Mouse (Mus musculus) spleen, postnatal 14 days (tissue): ENCODE results near the gene Tmem88b.
"Not testable (repeated sequence)": the region's sequence is repeated elsewhere in the genome, so short reads cannot be mapped to it uniquely, and the experiment has no call there.

Experiments
- DNase-seq, 2 experiments: peaks; one replicate each; pipeline ENCODE4 v3.0.0; 2021 to 2022; ENCODE audit warnings: low spot score in 2 of 2

The Tmem88b gene

GRCm38 (mm10) chr4:155788833-155789232 is 3.2 kb upstream of the Tmem88b start:
- DNase-seq: not testable (repeated sequence)

- peak in 1 of 2 experiments; percentile 47 for DNase-seq
These were observed 2.6 kb upstream of the Tmem88b start for GRCm38 (mm10) chr4:155788300-155788699.

- no peak for DNase-seq
These were observed 428 bp downstream of the Tmem88b start for GRCm38 (mm10) chr4:155785246-155785645.

GRCm38 (mm10) chr4:155784081-155784701 is 1.5 kb downstream of the Tmem88b start:
- peak; percentile 55 to 72 for DNase-seq

- no peak for DNase-seq
These were observed 2.1 kb downstream of the Tmem88b start for GRCm38 (mm10) chr4:155783486-155784080.

GRCm38 (mm10) chr4:155780895-155781294 is 4.8 kb downstream of the Tmem88b start:
- no peak for DNase-seq

GRCm38 (mm10) chr4:155779498-155779897 is 6.2 kb downstream of the Tmem88b start:
- DNase-seq: no peak

- no peak for DNase-seq
These were observed 7.9 kb downstream of the Tmem88b start for GRCm38 (mm10) chr4:155777816-155778215.

GRCm38 (mm10) chr4:155776704-155777335 is 8.9 kb downstream of the Tmem88b start:
- DNase-seq: no peak

GRCm38 (mm10) chr4:155775855-155776254 is 9.8 kb downstream of the Tmem88b start:
- no peak for DNase-seq

GRCm38 (mm10) chr4:155774971-155775740 is 10.5 kb downstream of the Tmem88b start:
- no peak for DNase-seq

GRCm38 (mm10) chr4:155774280-155774754 is 11.4 kb downstream of the Tmem88b start, which contains the start of gene Vwa1:
Vwa1 (minus strand) TSS chr4:155774698.
- peak; percentile 75 to 80 for DNase-seq

GRCm38 (mm10) chr4:155773335-155774078 is 12.2 kb downstream of the Tmem88b start:
- DNase-seq: no peak

- DNase-seq: no peak
These were observed 12.9 kb downstream of the Tmem88b start for GRCm38 (mm10) chr4:155772786-155773185.

- DNase-seq: no peak
These were observed 14.0 kb downstream of the Tmem88b start for GRCm38 (mm10) chr4:155771706-155772105.

GRCm38 (mm10) chr4:155770626-155771025 is 15.0 kb downstream of the Tmem88b start:
- no peak for DNase-seq

GRCm38 (mm10) chr4:155769880-155770512 is 15.7 kb downstream of the Tmem88b start:
- peak; percentile 79 to 90 for DNase-seq

- DNase-seq: no peak
These were observed 16.2 kb downstream of the Tmem88b start for GRCm38 (mm10) chr4:155769496-155769879.

GRCm38 (mm10) chr4:155762357-155762756 is 23.3 kb downstream of the Tmem88b start:
- no peak for DNase-seq

GRCm38 (mm10) chr4:155761356-155762099 is 24.1 kb downstream of the Tmem88b start:
- no peak for DNase-seq
